Mouse (Mus musculus): Measurements from ENCODE around the gene Hoxb7. TPM values are rescaled to one million over a fixed set of nuclear protein-coding genes. Genes with fewer than 3 reads are reported as not detected.

Gene Hoxb7
- polyA plus RNA-seq, 1 experiment from 2014 or later, result 12.4 TPM

GRCm38 (mm10) chr11:96260310-96260970, 26.0 kb upstream of the Hoxb7 start:
- Histone ChIP-seq H3K4me1 (replicated peaks) (peaks cover 12% of the 10 kb centered on the region), H3K36me3 (no peaks in the 10 kb centered on the region), H3K9me3 (no peaks in the 10 kb centered on the region), H3K4me3 (replicated peaks) (no peak overlapping the region), H3K9ac (no peak overlapping the region), H3K27me3 (replicated peaks) (peaks cover 94% of the 10 kb centered on the region), H3K27ac (no peak overlapping the region), H3K4me2 (replicated peaks) (peak overlapping the region; percentile 5; the same call in 1 of the 2 replicates)
- 4% methylated on average over 23 of the region's 23 CpGs for WGBS
- ATAC-seq, result no peak

GRCm38 (mm10) chr11:96261323-96261890, 25.0 kb upstream of the Hoxb7 start:
- ATAC-seq, result no peak
- Histone ChIP-seq H3K27me3 (replicated peaks) (peaks cover 92% of the 10 kb centered on the region), H3K4me2 (replicated peaks) (no peak overlapping the region), H3K4me1 (replicated peaks) (peaks cover 12% of the 10 kb centered on the region), H3K27ac (no peak overlapping the region), H3K4me3 (replicated peaks) (no peak overlapping the region), H3K36me3 (no peaks in the 10 kb centered on the region), H3K9me3 (no peaks in the 10 kb centered on the region), H3K9ac (no peak overlapping the region)
- 4% methylated on average over 24 of the region's 24 CpGs for WGBS

- Histone ChIP-seq H3K9me3 (no peaks in the 10 kb centered on the region), H3K27me3 (replicated peaks) (peaks cover 93% of the 10 kb centered on the region), H3K4me1 (replicated peaks) (peaks cover 12% of the 10 kb centered on the region), H3K9ac (no peak overlapping the region), H3K27ac (no peak overlapping the region), H3K4me2 (replicated peaks) (no peak overlapping the region), H3K4me3 (replicated peaks) (no peak overlapping the region), H3K36me3 (no peaks in the 10 kb centered on the region)
- no peak for ATAC-seq
- 14% methylated on average over 6 of the region's 6 CpGs for WGBS
These were observed 24.1 kb upstream of the Hoxb7 start for GRCm38 (mm10) chr11:96262262-96262830.

- H3K27me3 ChIP-seq (replicated peaks), result peaks cover 91% of the 10 kb centered on the region
- no peak overlapping the region for H3K9ac ChIP-seq
- H3K4me1 ChIP-seq (replicated peaks), result peaks cover 12% of the 10 kb centered on the region
- 0 out of 2 replicates have a peak overlapping the region, but pooled peaks have one; percentile 2 for H3K4me3 ChIP-seq (replicated peaks)
- 4% methylated on average over 33 of the region's 33 CpGs for WGBS
- no peaks in the 10 kb centered on the region for H3K36me3 ChIP-seq
- no peak overlapping the region for H3K4me2 ChIP-seq (replicated peaks)
- no peak for ATAC-seq
- H3K27ac ChIP-seq, result no peak overlapping the region
- H3K9me3 ChIP-seq, result no peaks in the 10 kb centered on the region
These were observed 22.6 kb upstream of the Hoxb7 start for GRCm38 (mm10) chr11:96263636-96264389.

- no peak overlapping the region for H3K9ac ChIP-seq
- H3K27ac ChIP-seq, result no peak overlapping the region
- no peaks in the 10 kb centered on the region for H3K36me3 ChIP-seq
- H3K4me2 ChIP-seq (replicated peaks), result no peak overlapping the region
- no peak overlapping the region for H3K4me3 ChIP-seq (replicated peaks)
- peaks cover 91% of the 10 kb centered on the region for H3K27me3 ChIP-seq (replicated peaks)
- no peak for ATAC-seq
- 25% methylated on average over 8 of the region's 8 CpGs for WGBS
- H3K4me1 ChIP-seq (replicated peaks), result peaks cover 9% of the 10 kb centered on the region
- H3K9me3 ChIP-seq, result no peaks in the 10 kb centered on the region
These were observed 21.9 kb upstream of the Hoxb7 start for GRCm38 (mm10) chr11:96264390-96265020.

- ATAC-seq, result peak; percentile 34; the same call in 1 of the 2 replicates
- 11% methylated on average over 7 of the region's 7 CpGs for WGBS
- Histone ChIP-seq H3K9me3 (no peaks in the 10 kb centered on the region), H3K27me3 (replicated peaks) (peaks cover 92% of the 10 kb centered on the region), H3K36me3 (no peaks in the 10 kb centered on the region), H3K4me1 (replicated peaks) (peaks cover 10% of the 10 kb centered on the region), H3K27ac (no peak overlapping the region), H3K4me2 (replicated peaks) (no peak overlapping the region), H3K9ac (no peak overlapping the region), H3K4me3 (replicated peaks) (no peak overlapping the region)
These were observed 20.5 kb upstream of the Hoxb7 start for GRCm38 (mm10) chr11:96265954-96266353.

- Histone ChIP-seq H3K4me3 (replicated peaks) (no peak overlapping the region), H3K9ac (no peak overlapping the region), H3K4me2 (replicated peaks) (no peak overlapping the region), H3K9me3 (no peaks in the 10 kb centered on the region), H3K36me3 (no peaks in the 10 kb centered on the region), H3K27ac (no peak overlapping the region), H3K27me3 (replicated peaks) (peaks cover 92% of the 10 kb centered on the region), H3K4me1 (replicated peaks) (peaks cover 23% of the 10 kb centered on the region)
- 32% methylated on average over 7 of the region's 7 CpGs for WGBS
- no peak for ATAC-seq
These were observed 19.2 kb upstream of the Hoxb7 start for GRCm38 (mm10) chr11:96267021-96267920.

- no peak overlapping the region for H3K27ac ChIP-seq
- H3K4me2 ChIP-seq (replicated peaks), result no peak overlapping the region
- ATAC-seq, result no peak
- no peaks in the 10 kb centered on the region for H3K9me3 ChIP-seq
- peaks cover 93% of the 10 kb centered on the region for H3K27me3 ChIP-seq (replicated peaks)
- WGBS, result 22% methylated on average over 1 of the region's 1 CpGs
- no peak overlapping the region for H3K4me3 ChIP-seq (replicated peaks)
- peaks cover 27% of the 10 kb centered on the region for H3K4me1 ChIP-seq (replicated peaks)
- no peaks in the 10 kb centered on the region for H3K36me3 ChIP-seq
- H3K9ac ChIP-seq, result no peak overlapping the region
These were observed 18.2 kb upstream of the Hoxb7 start for GRCm38 (mm10) chr11:96268031-96268745.

- H3K9me3 ChIP-seq, result no peaks in the 10 kb centered on the region
- ATAC-seq, result no peak
- no peak overlapping the region for H3K27ac ChIP-seq
- H3K9ac ChIP-seq, result no peak overlapping the region
- H3K27me3 ChIP-seq (replicated peaks), result peaks cover 93% of the 10 kb centered on the region
- no peak overlapping the region; the same call in 1 of the 2 replicates for H3K4me2 ChIP-seq (replicated peaks)
- WGBS, result 1% methylated on average over 19 of the region's 19 CpGs
- no peaks in the 10 kb centered on the region for H3K36me3 ChIP-seq
- no peak overlapping the region for H3K4me3 ChIP-seq (replicated peaks)
- peaks cover 22% of the 10 kb centered on the region for H3K4me1 ChIP-seq (replicated peaks)
These were observed 16.6 kb upstream of the Hoxb7 start for GRCm38 (mm10) chr11:96269869-96270268.

GRCm38 (mm10) chr11:96270996-96271540, 15.4 kb upstream of the Hoxb7 start, which contains the start of gene Hoxb9:
Gene Hoxb9 (plus strand): TSS chr11:96271457.
- ATAC-seq, result peak; percentile 46
- peak within 1 kb of the TSS; percentile 71 for H3K4me2 ChIP-seq (replicated peaks)
- H3K4me3 ChIP-seq (replicated peaks), result peak within 1 kb of the TSS; percentile 40
- peak within 1 kb of the TSS; percentile 62 for H3K27ac ChIP-seq
- H3K9ac ChIP-seq, result peak within 1 kb of the TSS; percentile 37; the same call in 1 of the 2 replicates
- peaks cover 22% of the 10 kb centered on the region for H3K4me1 ChIP-seq (replicated peaks)
- H3K27me3 ChIP-seq (replicated peaks), result peaks cover 94% of the 10 kb centered on the region
- H3K36me3 ChIP-seq, result no peaks in the 10 kb centered on the region
- H3K9me3 ChIP-seq, result no peaks in the 10 kb centered on the region
- WGBS, result under 1% methylated on average over 37 of the region's 40 CpGs

All from intestine, embryonic 15.5 days (tissue).